Mouse (Mus musculus) telencephalon, adult 2 months (tissue): ENCODE measurements around the gene Klf15.

Experiments used
- DNase-seq: peaks from one replicate; pipeline ENCODE4 v3.0.0-alpha.2; 2011; ENCODE audit warnings: low read depth, low spot score

The Klf15 gene

GRCm38 (mm10) chr6:90491956-90492744 is 29.8 kb downstream of the Klf15 start:
- no peak for DNase-seq

- no peak for DNase-seq
Observed at GRCm38 (mm10) chr6:90494155-90494554, 31.8 kb downstream of the Klf15 start.

GRCm38 (mm10) chr6:90494566-90494965 is 32.2 kb downstream of the Klf15 start:
- no peak for DNase-seq

- no peak for DNase-seq
Observed at GRCm38 (mm10) chr6:90495282-90495912, 33.0 kb downstream of the Klf15 start.

GRCm38 (mm10) chr6:90496217-90496616 is 33.8 kb downstream of the Klf15 start:
- DNase-seq: no peak

GRCm38 (mm10) chr6:90499509-90499908 is 37.1 kb downstream of the Klf15 start:
- DNase-seq: no peak

- no peak for DNase-seq
Observed at GRCm38 (mm10) chr6:90501222-90501940, 39.0 kb downstream of the Klf15 start.

- DNase-seq: no peak
Observed at GRCm38 (mm10) chr6:90505906-90506305, 43.5 kb downstream of the Klf15 start.

GRCm38 (mm10) chr6:90506673-90507311 is 44.4 kb downstream of the Klf15 start:
- DNase-seq: peak; percentile 76

- DNase-seq: no peak
Observed at GRCm38 (mm10) chr6:90507443-90507842, 45.1 kb downstream of the Klf15 start.

GRCm38 (mm10) chr6:90508197-90508624 is 45.8 kb downstream of the Klf15 start:
- no peak for DNase-seq

GRCm38 (mm10) chr6:90509085-90509484 is 46.7 kb downstream of the Klf15 start:
- DNase-seq: no peak

- DNase-seq: no peak
Observed at GRCm38 (mm10) chr6:90512416-90512815, 50.0 kb downstream of the Klf15 start.

GRCm38 (mm10) chr6:90513074-90513856 is 50.9 kb downstream of the Klf15 start:
- DNase-seq: no peak

- DNase-seq: no peak
Observed at GRCm38 (mm10) chr6:90514369-90514768, 52.0 kb downstream of the Klf15 start.

GRCm38 (mm10) chr6:90514883-90515405 is 52.6 kb downstream of the Klf15 start:
- DNase-seq: no peak

- DNase-seq: no peak
Observed at GRCm38 (mm10) chr6:90518892-90519291, 56.5 kb downstream of the Klf15 start.

- DNase-seq: no peak
Observed at GRCm38 (mm10) chr6:90519375-90519774, 57.0 kb downstream of the Klf15 start.
